Mouse (Mus musculus) liver, adult 2 months (tissue): Measurements from ENCODE around the gene Smchd1.

Experiments
- CTCF ChIP-seq: fragments of 200-500 bp; IDR thresholded peaks from 2 replicates; pipeline ENCODE4 v1.5.1; 2011; ENCODE audit warnings: low read depth, low read length, control low read depth
- POLR2A ChIP-seq: fragments of 200-500 bp; IDR thresholded peaks from 2 replicates; pipeline ENCODE4 v1.6.1; 2011; ENCODE audit warnings: low read length, control low read depth; ENCODE audit not compliant: insufficient read depth; ENCODE audit errors: extremely low read depth

DNA sequence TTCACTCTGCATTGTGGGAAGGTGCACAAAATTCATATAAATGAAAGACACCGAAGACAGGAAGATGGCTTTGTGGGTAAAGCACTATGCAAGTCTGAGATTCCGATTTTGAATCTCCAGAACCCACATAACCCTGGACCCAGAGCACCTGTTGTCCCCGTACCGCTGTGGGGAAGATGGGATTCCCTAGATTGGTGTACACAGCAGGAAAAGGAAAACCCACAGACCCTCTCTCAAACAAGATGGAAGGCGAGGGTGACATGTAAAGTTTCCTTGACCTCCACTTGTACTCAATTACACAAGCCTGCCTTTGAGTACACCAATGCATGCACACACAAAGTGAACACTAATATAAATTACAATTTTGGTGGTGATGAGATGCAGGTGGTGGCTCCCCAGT is 9.6 kb upstream of the Smchd1 start:
- TF ChIP-seq POLR2A: no peak
- no peak for TF ChIP-seq CTCF
